Mouse (Mus musculus): ENCODE measurements around the gene Rab11a. TPM values are rescaled to one million over a fixed set of nuclear protein-coding genes. Genes with fewer than 3 reads are reported as not detected.
"Not testable (repeated sequence)": the region's sequence is repeated elsewhere in the genome, so short reads cannot be mapped to it uniquely, and the experiment has no call there.

Gene Rab11a
- polyA plus RNA-seq, 1 experiment = 188 TPM

DNA sequence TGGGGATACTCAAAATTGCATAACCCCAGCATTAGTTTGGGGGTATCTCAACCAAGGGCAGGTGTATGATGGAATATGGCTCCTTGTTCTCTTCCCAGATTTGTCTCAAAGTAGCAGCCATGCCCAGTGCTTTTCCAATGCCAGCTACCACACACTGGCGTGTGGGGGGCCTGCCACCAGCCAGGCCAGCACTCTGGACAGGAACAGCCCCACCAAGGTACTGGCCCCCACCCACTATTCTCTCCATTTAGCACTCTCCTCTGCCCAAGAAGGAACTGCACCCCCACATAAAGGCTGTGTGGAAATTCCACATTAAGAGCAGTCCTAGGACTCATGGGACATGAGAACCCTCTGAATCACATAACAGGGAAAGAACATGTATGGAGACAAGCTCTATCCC is 42.3 kb downstream of the Rab11a start:
- no peak for DNase-seq
- H3K4me3 ChIP-seq (ENCODE audit: insufficient read depth, low read depth, low read length) = no peak overlapping the region
- WGBS = 96% methylated on average over 1 of the region's 1 CpGs
- no peaks in the 10 kb centered on the region for H3K27me3 ChIP-seq (replicated peaks; ENCODE audit: control insufficient read depth, insufficient read depth, low read length)
- H3K4me1 ChIP-seq (ENCODE audit: control insufficient read depth, insufficient read depth, low read length) = peaks cover 7% of the 10 kb centered on the region; the same call in 1 of the 2 replicates
- no peak for TF ChIP-seq POLR2A (IDR thresholded peaks at IDR 0.05; ENCODE audit: low read depth, low read length)
- TF ChIP-seq CTCF (conservative IDR thresholded peaks at IDR 0.05; ENCODE audit: insufficient read depth, insufficient read length, low read depth, low read length) = no peak
- H3K36me3 ChIP-seq (ENCODE audit: control insufficient read depth, insufficient read depth, low read length) = no peaks in the 10 kb centered on the region
- H3K27ac ChIP-seq (ENCODE audit: insufficient read depth, low read depth, low read length) = no peak overlapping the region

DNA sequence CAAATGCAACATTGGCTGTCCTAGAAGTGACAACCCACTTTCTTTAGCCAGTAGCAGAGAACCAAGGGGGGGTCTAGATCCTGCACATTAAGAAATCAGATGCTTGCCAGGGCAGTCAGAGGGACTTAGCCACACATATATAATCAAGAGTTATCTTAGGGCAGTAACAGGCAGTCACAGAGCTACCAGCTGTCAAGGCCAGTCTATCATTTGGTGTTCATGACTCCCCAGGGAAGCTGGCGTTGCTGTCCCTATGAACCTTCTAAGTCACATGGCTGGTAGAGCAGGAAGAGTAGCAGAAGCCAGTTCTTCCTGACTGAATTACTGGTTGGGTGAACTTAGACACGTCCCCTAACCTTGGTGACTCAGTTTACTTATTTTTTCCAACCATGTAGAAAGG is 44.5 kb downstream of the Rab11a start:
- WGBS = 33% methylated on average over 2 of the region's 2 CpGs
- Histone ChIP-seq H3K36me3 (ENCODE audit: control insufficient read depth, insufficient read depth, low read length) (no peaks in the 10 kb centered on the region), H3K27ac (ENCODE audit: insufficient read depth, low read depth, low read length) (no peak overlapping the region), H3K27me3 (replicated peaks; ENCODE audit: control insufficient read depth, insufficient read depth, low read length) (no peaks in the 10 kb centered on the region), H3K4me3 (ENCODE audit: insufficient read depth, low read depth, low read length) (no peak overlapping the region), H3K4me1 (ENCODE audit: control insufficient read depth, insufficient read depth, low read length) (no peaks in the 10 kb centered on the region)
- TF ChIP-seq CTCF (conservative IDR thresholded peaks at IDR 0.05; ENCODE audit: insufficient read depth, insufficient read length, low read depth, low read length) (no peak), POLR2A (IDR thresholded peaks at IDR 0.05; ENCODE audit: low read depth, low read length) (no peak)
- DNase-seq = no peak

- no peak for TF ChIP-seq POLR2A (IDR thresholded peaks at IDR 0.05; ENCODE audit: low read depth, low read length)
- peak; percentile 82 for TF ChIP-seq CTCF (conservative IDR thresholded peaks at IDR 0.05; ENCODE audit: insufficient read depth, insufficient read length, low read depth, low read length)
- peak; percentile 56 for DNase-seq
- H3K36me3 ChIP-seq (ENCODE audit: control insufficient read depth, insufficient read depth, low read length) = no peaks in the 10 kb centered on the region
- H3K27ac ChIP-seq (ENCODE audit: insufficient read depth, low read depth, low read length) = no peak overlapping the region
- H3K4me1 ChIP-seq (ENCODE audit: control insufficient read depth, insufficient read depth, low read length) = no peaks in the 10 kb centered on the region; the same call in 1 of the 2 replicates
- WGBS = 16% methylated on average over 7 of the region's 7 CpGs
- no peak overlapping the region for H3K4me3 ChIP-seq (ENCODE audit: insufficient read depth, low read depth, low read length)
- H3K27me3 ChIP-seq (replicated peaks; ENCODE audit: control insufficient read depth, insufficient read depth, low read length) = no peaks in the 10 kb centered on the region
Observed at GRCm38 (mm10) chr9:64691176-64691575, 46.4 kb downstream of the Rab11a start.

DNA sequence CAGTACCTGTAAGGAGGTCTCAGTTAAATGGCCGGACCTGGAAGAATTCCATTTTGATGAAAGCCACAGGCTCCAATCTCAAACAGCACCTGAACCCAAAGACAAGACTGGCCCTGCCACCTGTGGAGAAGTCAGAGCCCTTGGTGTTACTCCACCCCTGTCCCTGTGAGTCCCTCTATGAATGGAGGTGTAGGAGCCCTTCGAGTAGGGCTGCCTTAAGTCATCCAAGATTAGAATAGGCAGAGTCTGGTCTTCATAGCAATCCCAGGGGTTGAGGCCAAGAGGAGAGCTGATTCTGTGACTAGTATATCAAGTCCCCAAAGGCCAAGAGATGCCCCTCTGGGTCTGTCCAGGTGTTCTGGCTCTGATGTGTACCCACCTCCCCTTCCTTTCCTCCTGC is 46.8 kb downstream of the Rab11a start:
- 90% methylated on average over 2 of the region's 2 CpGs for WGBS
- TF ChIP-seq POLR2A (IDR thresholded peaks at IDR 0.05; ENCODE audit: low read depth, low read length) = no peak
- no peak for TF ChIP-seq CTCF (conservative IDR thresholded peaks at IDR 0.05; ENCODE audit: insufficient read depth, insufficient read length, low read depth, low read length)

DNA sequence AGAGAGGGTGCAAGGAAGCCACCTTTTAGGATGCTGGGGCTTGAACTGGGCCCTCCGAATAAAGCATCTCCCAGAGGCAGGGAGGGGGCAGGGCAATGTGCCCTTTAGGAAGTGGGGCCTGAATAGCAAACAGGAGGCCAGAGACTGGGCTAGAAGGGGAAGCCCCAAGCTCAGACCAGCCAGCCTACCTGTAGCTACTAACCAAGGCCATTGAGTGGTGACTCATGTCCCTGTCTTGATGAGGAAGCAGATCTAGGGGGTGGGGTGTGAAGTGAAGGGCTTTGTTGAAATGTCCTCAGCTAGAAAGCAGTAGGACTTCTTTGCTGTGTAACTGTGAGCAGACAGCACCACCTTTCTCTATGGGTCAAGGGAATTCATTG is 49.6 kb downstream of the Rab11a start:
- DNase-seq = no peak
- 30% methylated on average over 1 of the region's 1 CpGs for WGBS
- no peaks in the 10 kb centered on the region for H3K36me3 ChIP-seq (ENCODE audit: control insufficient read depth, insufficient read depth, low read length)
- H3K27ac ChIP-seq (ENCODE audit: insufficient read depth, low read depth, low read length) = no peak overlapping the region
- H3K4me3 ChIP-seq (ENCODE audit: insufficient read depth, low read depth, low read length) = no peak overlapping the region
- no peaks in the 10 kb centered on the region; the same call in 1 of the 2 replicates for H3K4me1 ChIP-seq (ENCODE audit: control insufficient read depth, insufficient read depth, low read length)
- H3K27me3 ChIP-seq (replicated peaks; ENCODE audit: control insufficient read depth, insufficient read depth, low read length) = no peaks in the 10 kb centered on the region
- TF ChIP-seq CTCF (conservative IDR thresholded peaks at IDR 0.05; ENCODE audit: insufficient read depth, insufficient read length, low read depth, low read length) (no peak), POLR2A (IDR thresholded peaks at IDR 0.05; ENCODE audit: low read depth, low read length) (no peak)

More for the DNA sequence above, 46.8 kb downstream of the Rab11a start:
- no peaks in the 10 kb centered on the region for H3K27me3 ChIP-seq (replicated peaks; ENCODE audit: control insufficient read depth, insufficient read depth, low read length)
- no peak for DNase-seq
- no peaks in the 10 kb centered on the region; the same call in 1 of the 2 replicates for H3K4me1 ChIP-seq (ENCODE audit: control insufficient read depth, insufficient read depth, low read length)
- H3K4me3 ChIP-seq (ENCODE audit: insufficient read depth, low read depth, low read length) = no peak overlapping the region
- no peaks in the 10 kb centered on the region for H3K36me3 ChIP-seq (ENCODE audit: control insufficient read depth, insufficient read depth, low read length)
- H3K27ac ChIP-seq (ENCODE audit: insufficient read depth, low read depth, low read length) = no peak overlapping the region

DNA sequence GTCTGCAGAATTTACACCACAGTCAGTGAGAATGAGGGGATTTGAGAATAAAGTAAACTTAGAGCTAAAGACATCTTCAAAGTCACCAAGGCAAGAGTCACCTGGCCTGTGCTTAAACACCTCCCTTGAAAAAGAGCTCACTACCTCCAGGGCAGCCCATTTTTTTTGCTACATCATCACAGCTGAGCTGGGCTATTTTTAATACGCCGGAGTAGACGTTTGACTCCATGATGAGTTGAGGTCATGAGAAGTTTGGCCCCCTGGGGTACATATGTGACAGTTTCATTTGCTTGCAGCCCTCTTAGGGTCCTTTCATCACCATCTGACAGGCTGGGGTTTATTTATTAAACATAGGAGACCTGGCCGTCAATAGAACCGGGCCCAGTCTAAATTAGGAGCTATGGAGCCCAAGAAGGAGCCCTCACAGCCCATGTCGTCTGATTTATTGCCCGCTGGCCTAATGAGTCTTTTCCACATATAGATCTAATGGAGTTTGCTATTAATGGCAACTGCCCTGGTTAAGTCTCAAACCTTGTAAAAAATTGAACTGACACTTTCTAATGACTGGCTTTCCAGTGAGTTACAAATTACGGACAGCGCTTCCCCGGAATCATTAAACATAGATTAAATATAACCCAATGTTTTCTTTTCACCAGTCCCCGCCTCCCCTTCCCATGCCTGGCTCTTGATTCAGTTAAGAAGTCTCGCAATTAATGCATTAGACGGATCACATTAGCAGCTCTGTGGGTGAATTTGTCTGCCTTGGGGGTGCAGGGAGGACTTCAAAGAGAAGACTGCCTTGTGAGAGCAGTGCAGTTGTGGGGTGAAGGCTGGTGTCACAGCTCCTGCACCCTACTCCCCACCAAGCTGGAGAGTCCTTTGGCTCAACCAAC is 50.2 kb downstream of the Rab11a start:
- 36% methylated on average over 13 of the region's 13 CpGs for WGBS
- Histone ChIP-seq H3K36me3 (ENCODE audit: control insufficient read depth, insufficient read depth, low read length) (no peaks in the 10 kb centered on the region), H3K4me3 (ENCODE audit: insufficient read depth, low read depth, low read length) (no peak overlapping the region), H3K27me3 (replicated peaks; ENCODE audit: control insufficient read depth, insufficient read depth, low read length) (no peaks in the 10 kb centered on the region), H3K4me1 (ENCODE audit: control insufficient read depth, insufficient read depth, low read length) (no peaks in the 10 kb centered on the region; the same call in 1 of the 2 replicates), H3K27ac (ENCODE audit: insufficient read depth, low read depth, low read length) (no peak overlapping the region)
- TF ChIP-seq POLR2A (IDR thresholded peaks at IDR 0.05; ENCODE audit: low read depth, low read length) = no peak
- TF ChIP-seq CTCF (conservative IDR thresholded peaks at IDR 0.05; ENCODE audit: insufficient read depth, insufficient read length, low read depth, low read length) = no peak
- peak; percentile 45 for DNase-seq

DNA sequence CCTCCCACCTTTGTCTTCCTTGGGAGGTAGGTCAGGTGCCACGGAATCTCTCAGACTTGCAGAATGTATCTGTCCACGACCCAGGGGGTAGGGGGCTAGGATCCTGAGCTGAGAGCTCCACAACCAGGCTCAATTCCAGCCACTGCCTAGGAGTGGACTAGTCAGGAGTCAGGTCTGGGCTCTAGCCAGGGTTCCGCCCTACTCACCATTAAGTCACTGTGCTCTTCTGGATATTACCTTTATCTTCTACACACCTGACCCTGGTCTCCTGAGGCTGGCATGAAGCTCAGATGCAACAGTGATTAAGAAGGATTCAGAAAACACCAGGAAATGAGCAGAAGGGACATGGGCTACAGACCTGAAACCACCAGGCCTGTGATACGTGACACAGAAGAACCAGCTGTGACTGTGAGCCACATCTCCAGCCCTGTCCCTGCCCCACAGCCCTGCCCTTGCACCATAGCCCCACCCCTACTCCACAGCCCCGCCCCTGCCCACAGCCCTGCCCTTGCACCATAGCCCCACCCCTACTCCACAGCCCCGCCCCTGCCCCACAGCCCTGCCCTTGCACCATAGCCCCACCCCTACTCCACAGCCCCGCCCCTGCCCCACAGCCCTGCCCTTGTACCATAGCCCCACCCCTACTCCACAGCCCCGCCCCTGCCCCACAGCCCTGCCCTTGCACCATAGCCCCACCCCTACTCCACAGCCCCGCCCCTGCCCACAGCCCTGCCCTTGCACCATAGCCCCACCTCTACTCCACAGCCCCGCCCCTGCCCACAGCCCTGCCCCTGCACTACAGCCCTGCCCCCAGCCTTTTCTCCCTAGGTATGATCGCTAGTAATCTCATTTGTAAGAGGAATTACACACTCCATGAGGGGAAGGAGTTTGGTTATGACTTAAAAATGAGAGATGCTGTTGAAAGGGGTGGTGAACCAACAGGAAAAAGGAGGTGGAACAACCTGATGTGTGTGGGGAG is 65.9 kb downstream of the Rab11a start:
- not testable (repeated sequence) for H3K4me1 ChIP-seq (ENCODE audit: control insufficient read depth, insufficient read depth, low read length); H3K4me3 ChIP-seq (ENCODE audit: insufficient read depth, low read depth, low read length); DNase-seq; H3K27me3 ChIP-seq (replicated peaks; ENCODE audit: control insufficient read depth, insufficient read depth, low read length); H3K27ac ChIP-seq (ENCODE audit: insufficient read depth, low read depth, low read length); H3K36me3 ChIP-seq (ENCODE audit: control insufficient read depth, insufficient read depth, low read length)
- WGBS = 38% methylated on average over 8 of the region's 11 CpGs
